Mouse (Mus musculus) stomach, postnatal 0 days (tissue): ENCODE results near the gene Calm3.

Experiments used
- CTCF ChIP-seq: IDR thresholded peaks from 2 replicates; pipeline ENCODE4 v1.5.1; 2016; ENCODE audit warnings: antibody characterized with exemption, low read depth, mild to moderate bottlenecking, moderate library complexity
- EP300 ChIP-seq: optimal IDR thresholded peaks from 2 replicates; pipeline ENCODE3; 2016; ENCODE audit warnings: antibody characterized with exemption

DNA sequence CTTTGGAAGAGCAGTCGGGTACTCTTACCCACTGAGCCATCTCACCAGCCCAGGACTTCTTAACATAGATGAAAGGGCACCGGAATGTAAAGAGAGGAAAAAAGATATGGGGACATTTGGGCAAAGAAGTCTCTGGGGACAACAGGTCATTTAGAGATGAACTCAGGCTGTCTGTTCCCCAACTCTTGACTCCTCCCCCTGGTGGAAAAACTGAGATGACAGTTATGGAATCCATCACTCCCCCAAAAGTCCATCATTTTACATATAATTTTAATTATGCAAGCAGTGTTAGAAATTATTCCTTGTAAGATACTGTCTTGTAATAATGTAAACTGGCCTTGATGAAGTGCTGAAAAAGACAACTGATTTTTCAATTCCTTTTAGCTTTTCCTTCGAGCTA is 46.2 kb downstream of the Calm3 start:
- TF ChIP-seq EP300: no peak
- no peak for TF ChIP-seq CTCF
